Mouse (Mus musculus) midbrain, embryonic 11.5 days (tissue): ENCODE measurements at regions not wholly inside any gene's neighbourhood (a gene's known extent, or its start where the extent isn't known, plus 50 kb on each side); places are given as distances from the start of the nearest gene placed in this dataset.

ENCODE experiments used
- ATAC-seq: fragments of 200-750 bp; cut with Nextera tagmentation; 2 replicates; pipeline ENCODE4 v1.8.0; 2017; ENCODE audit warnings: moderate TSS enrichment, moderate library complexity; ENCODE audit not compliant: low FRiP score
- DNase-seq: peaks from one replicate; pipeline ENCODE4 v3.0.0; 2015; ENCODE audit warnings: low spot score; ENCODE audit errors: missing footprints
- H3K27ac ChIP-seq: fragments of 300-500 bp; sonication (generic); 2 replicates; pipeline ENCODE4 v1.5.1; 2014; ENCODE audit warnings: low read depth, low read length
- H3K27me3 ChIP-seq: fragments of 300-500 bp; sonication (generic); 2 replicates; pipeline ENCODE4 v1.6.1; 2014; ENCODE audit warnings: mild to moderate bottlenecking, low read length, moderate library complexity, mixed read lengths; ENCODE audit not compliant: control insufficient read depth, insufficient read depth
- H3K36me3 ChIP-seq: fragments of 300-500 bp; sonication (generic); 2 replicates; pipeline ENCODE4 v1.6.1; 2014; ENCODE audit warnings: mild to moderate bottlenecking, low read length, moderate library complexity, mixed read lengths; ENCODE audit not compliant: control insufficient read depth, insufficient read depth
- H3K4me1 ChIP-seq: fragments of 300-500 bp; sonication (generic); 2 replicates; pipeline ENCODE4 v1.6.1; 2014; ENCODE audit warnings: low read length; ENCODE audit not compliant: control insufficient read depth, insufficient read depth
- H3K4me2 ChIP-seq: fragments of 300-500 bp; sonication (generic); 2 replicates; pipeline ENCODE4 v1.6.1; 2014; ENCODE audit warnings: mild to moderate bottlenecking, moderate library complexity
- H3K4me3 ChIP-seq: fragments of 300-500 bp; sonication (generic); 2 replicates; pipeline ENCODE4 v1.5.1; 2014; ENCODE audit warnings: low read depth, low read length
- H3K9ac ChIP-seq: fragments of 300-500 bp; sonication (generic); 2 replicates; pipeline ENCODE4 v1.6.1; 2014; ENCODE audit warnings: low read length
- H3K9me3 ChIP-seq: fragments of 300-500 bp; sonication (generic); 2 replicates; pipeline ENCODE4 v1.6.1; 2016; ENCODE audit warnings: low read length; ENCODE audit not compliant: control insufficient read depth
- WGBS: fragments of 180-500 bp; shearing (Covaris S2); extraction: QIAGEN DNeasy Blood & Tissue Kit; methylation state at CpG from one replicate; pipeline ENCODE4 v1.1.7; 2014; 5-methylcytosine and 5-hydroxymethylcytosine counted together

- Histone ChIP-seq H3K4me3 (no peak overlapping the region), H3K4me2 (no peak overlapping the region), H3K4me1 (no peaks in the 10 kb centered on the region), H3K27ac (no peak overlapping the region), H3K27me3 (no peaks in the 10 kb centered on the region), H3K9me3 (no peaks in the 10 kb centered on the region), H3K36me3 (no peaks in the 10 kb centered on the region), H3K9ac (no peak overlapping the region)
- ATAC-seq (no peak), DNase-seq (no peak)
- WGBS = 89% methylated on average over 9 of the region's 9 CpGs
Observed at GRCm38 (mm10) chr8:36394487-36394886, 598.9 kb upstream of the AI429214 start.

DNA sequence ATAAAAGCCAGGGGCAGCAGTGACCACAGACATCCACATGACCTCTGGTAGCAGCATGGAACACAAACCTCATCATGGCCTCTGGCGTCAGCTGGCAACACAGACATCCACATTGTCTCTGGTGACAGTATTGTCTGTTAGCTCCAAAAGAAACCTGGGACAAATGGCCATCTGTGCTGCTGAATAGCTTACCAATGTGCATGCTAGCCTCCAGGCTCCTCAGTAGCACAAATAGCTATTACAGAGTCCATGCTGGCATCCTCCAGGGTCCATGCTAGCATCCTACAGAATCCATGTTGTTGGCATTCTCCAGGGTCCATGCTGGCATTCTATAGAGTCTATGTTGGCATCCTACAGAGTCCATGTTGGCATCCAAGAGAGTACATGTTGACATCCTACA lies 596.9 kb upstream of the AI429214 start:
- Histone ChIP-seq H3K27me3 (no peaks in the 10 kb centered on the region), H3K9me3 (no peaks in the 10 kb centered on the region), H3K27ac (no peak overlapping the region), H3K4me1 (peaks cover 2% of the 10 kb centered on the region; the same call in 1 of the 2 replicates), H3K9ac (no peak overlapping the region), H3K4me2 (no peak overlapping the region), H3K4me3 (no peak overlapping the region), H3K36me3 (no peaks in the 10 kb centered on the region)
- no peak for ATAC-seq
- DNase-seq = no peak
- 75% methylated on average over 1 of the region's 1 CpGs for WGBS

DNA sequence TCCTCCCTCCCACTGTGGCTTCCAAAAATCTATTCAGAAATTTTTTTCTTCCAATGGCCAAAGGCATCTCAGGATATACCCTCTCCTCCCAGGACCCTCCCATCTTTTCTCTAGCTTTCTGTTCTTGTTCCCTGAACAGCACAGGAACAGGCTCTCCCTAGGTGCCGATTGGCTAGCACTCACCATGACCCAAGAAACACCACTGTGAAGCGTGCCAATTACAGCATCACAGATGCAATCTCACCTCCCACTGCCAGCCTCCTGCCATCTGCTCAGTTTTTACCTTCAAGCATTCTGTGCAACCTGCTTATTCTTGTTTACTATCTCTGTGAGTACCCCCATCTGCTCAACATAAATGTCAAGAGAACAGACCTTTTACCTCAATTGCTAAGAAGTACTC lies 586.7 kb upstream of the AI429214 start:
- Histone ChIP-seq H3K4me3 (no peak overlapping the region), H3K4me1 (no peaks in the 10 kb centered on the region), H3K9me3 (no peaks in the 10 kb centered on the region), H3K36me3 (no peaks in the 10 kb centered on the region), H3K4me2 (no peak overlapping the region), H3K27ac (no peak overlapping the region), H3K27me3 (no peaks in the 10 kb centered on the region), H3K9ac (no peak overlapping the region)
- ATAC-seq (no peak), DNase-seq (no peak)
- 82% methylated on average over 2 of the region's 2 CpGs for WGBS
